Mouse (Mus musculus) brain, adult 10 weeks (tissue): ENCODE data around the gene Rybp. TPM values are rescaled to one million over a fixed set of nuclear protein-coding genes. Genes with fewer than 3 reads are reported as not detected.

Source experiments
- polyA plus RNA-seq: library from polyadenylated mRNA; stranded (reverse); fragments of 350-450 nt; fragmentation: Illumina TruSeq; extraction: RNeasy Lipid Tissue Mini Kit (QIAGEN cat#74804); gene quantifications from one replicate; pipeline ENCODE4 v1.2.3, GENCODE M21; 2015; ENCODE audit warnings: low read depth, low replicate concordance

Rybp gene
- 30.3 TPM for polyA plus RNA-seq

GRCm38 (mm10) chr6:100287334-100288015, at the start of gene Rybp:
TSS of gene Rybp (minus strand) at chr6:100287485.

